Mouse (Mus musculus) myocyte (in vitro differentiated cells): ENCODE data around the gene Epb41l3. TPM values are rescaled to one million over a fixed set of nuclear protein-coding genes. Genes with fewer than 3 reads are reported as not detected.

Source experiments
- H3K27me3 ChIP-seq: one replicate; pipeline ENCODE4 v1.6.1; 2011; ENCODE audit not compliant: control insufficient read depth, insufficient read depth, insufficient read length
- H3K36me3 ChIP-seq: one replicate; pipeline ENCODE4 v1.6.1; 2011; ENCODE audit not compliant: control insufficient read depth, insufficient read depth
- H3K4me2 ChIP-seq: one replicate; pipeline ENCODE4 v1.6.1; 2011; ENCODE audit warnings: low read depth, control low read depth
- H3K4me3 ChIP-seq: one replicate; pipeline ENCODE4 v1.5.1; 2011; ENCODE audit warnings: mild to moderate bottlenecking, control low read depth, moderate library complexity
- H3K79me2 ChIP-seq: one replicate; pipeline ENCODE4 v1.6.1; 2011; ENCODE audit not compliant: control insufficient read depth, insufficient read depth
- H3ac ChIP-seq: one replicate; pipeline ENCODE4 v1.6.1; 2011; ENCODE audit not compliant: control insufficient read depth, insufficient read length
- CEBPB ChIP-seq: IDR thresholded peaks from 2 replicates; pipeline ENCODE4 v1.6.1; 2011; ENCODE audit warnings: mild to moderate bottlenecking, moderate library complexity; ENCODE audit not compliant: poor library complexity, insufficient read depth, severe bottlenecking
- E2F4 ChIP-seq: IDR thresholded peaks from one replicate; pipeline ENCODE4 v1.6.1; 2011; ENCODE audit warnings: mild to moderate bottlenecking, control low read depth, moderate library complexity; ENCODE audit not compliant: insufficient read depth
- MAX ChIP-seq: IDR thresholded peaks from one replicate; pipeline ENCODE4 v1.6.1; 2011; ENCODE audit warnings: low read depth, mild to moderate bottlenecking, control low read depth
- MYOD1 ChIP-seq, 3 experiments: IDR thresholded peaks; one replicate each; pipeline ENCODE4 v1.6.1; 2011; ENCODE audit warnings: control low read depth in 2 of 3, low read depth in 2 of 3, mild to moderate bottlenecking in 2 of 3, moderate library complexity in 1 of 3; ENCODE audit not compliant: insufficient read length in 2 of 3, control insufficient read depth in 1 of 3
- MYOG ChIP-seq, 3 experiments: IDR thresholded peaks; one replicate each; pipeline ENCODE4 v1.6.1; 2011; ENCODE audit warnings: control low read depth in 2 of 3, low read depth in 2 of 3, mild to moderate bottlenecking in 2 of 3; ENCODE audit not compliant: insufficient read length in 2 of 3, control insufficient read depth in 1 of 3, insufficient read depth in 1 of 3
- POLR2A ChIP-seq: IDR thresholded peaks from one replicate; pipeline ENCODE4 v1.6.1; 2011; ENCODE audit warnings: low read depth, mild to moderate bottlenecking, control low read depth, moderate library complexity; ENCODE audit not compliant: insufficient read length
- POLR2AphosphoS2 ChIP-seq: IDR thresholded peaks from one replicate; pipeline ENCODE4 v1.6.1; 2011; ENCODE audit warnings: low read depth, control low read depth; ENCODE audit not compliant: insufficient read length
- REST ChIP-seq: IDR thresholded peaks from one replicate; pipeline ENCODE4 v1.6.1; 2011; ENCODE audit warnings: mild to moderate bottlenecking, control low read depth, moderate library complexity; ENCODE audit not compliant: insufficient read depth, insufficient read length
- SRF ChIP-seq: IDR thresholded peaks from one replicate; pipeline ENCODE4 v1.6.1; 2011; ENCODE audit warnings: low read depth; ENCODE audit not compliant: control insufficient read depth, insufficient read length
- TCF12 ChIP-seq: IDR thresholded peaks from one replicate; pipeline ENCODE4 v1.6.1; 2011; ENCODE audit warnings: mild to moderate bottlenecking, control low read depth; ENCODE audit not compliant: poor library complexity, insufficient read depth, severe bottlenecking
- TCF3 ChIP-seq: IDR thresholded peaks from one replicate; pipeline ENCODE4 v1.6.1; 2011; ENCODE audit warnings: low read depth, control low read depth; ENCODE audit not compliant: insufficient read length
- USF1 ChIP-seq: IDR thresholded peaks from one replicate; pipeline ENCODE4 v1.6.1; 2011; ENCODE audit warnings: low read depth, mild to moderate bottlenecking, control low read depth, moderate library complexity
- polyA plus RNA-seq: library from polyadenylated mRNA; unstranded; fragments of >200 nt; fragmentation: generic; extraction: Trizol; gene quantifications from one replicate; pipeline ENCODE4 v1.2.1, GENCODE M21; 2012; ENCODE audit warnings: missing spikeins

Epb41l3 gene
- polyA plus RNA-seq, 1 experiment, result 19.5 TPM

DNA sequence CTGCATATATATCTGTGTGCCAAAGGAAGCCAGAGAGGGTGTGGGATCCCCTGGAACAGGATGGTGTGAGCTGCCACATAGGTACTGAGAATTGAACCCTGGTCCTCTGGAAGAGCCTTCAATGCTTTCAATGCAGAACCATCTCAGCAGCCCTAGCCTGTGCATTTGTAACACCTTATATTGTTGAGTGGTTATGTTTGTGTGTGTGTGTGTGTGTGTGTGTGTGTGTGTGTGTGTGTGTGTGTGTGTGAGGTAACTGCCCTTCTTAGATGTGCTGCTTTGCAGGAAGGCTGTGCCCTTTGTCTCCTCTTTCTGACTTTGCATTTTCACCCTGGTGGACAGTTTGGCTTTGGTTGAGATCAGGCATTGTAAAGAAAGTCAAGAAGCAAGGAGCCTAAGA, 87.2 kb downstream of the Epb41l3 start:
- no peak overlapping the region for H3ac ChIP-seq
- no peaks in the 10 kb centered on the region for H3K36me3 ChIP-seq
- TF ChIP-seq MAX (no peak), TCF3 (no peak), SRF (no peak), E2F4 (no peak), USF1 (no peak), POLR2A (no peak), MYOG (IDR thresholded peaks at IDR 0.05; ENCODE audit: control insufficient read depth in 1 of 3, insufficient read depth in 1 of 3, insufficient read length in 2 of 3, low read depth in 2 of 3) (no peak), MYOD1 (IDR thresholded peaks at IDR 0.05; ENCODE audit: control insufficient read depth in 1 of 3, insufficient read length in 2 of 3, low read depth in 2 of 3) (no peak), REST (no peak), POLR2AphosphoS2 (no peak), CEBPB (no peak), TCF12 (no peak)
- H3K4me3 ChIP-seq, result no peak overlapping the region
- no peak overlapping the region for H3K4me2 ChIP-seq
- H3K27me3 ChIP-seq, result no peaks in the 10 kb centered on the region
- H3K79me2 ChIP-seq, result peaks cover 70% of the 10 kb centered on the region

DNA sequence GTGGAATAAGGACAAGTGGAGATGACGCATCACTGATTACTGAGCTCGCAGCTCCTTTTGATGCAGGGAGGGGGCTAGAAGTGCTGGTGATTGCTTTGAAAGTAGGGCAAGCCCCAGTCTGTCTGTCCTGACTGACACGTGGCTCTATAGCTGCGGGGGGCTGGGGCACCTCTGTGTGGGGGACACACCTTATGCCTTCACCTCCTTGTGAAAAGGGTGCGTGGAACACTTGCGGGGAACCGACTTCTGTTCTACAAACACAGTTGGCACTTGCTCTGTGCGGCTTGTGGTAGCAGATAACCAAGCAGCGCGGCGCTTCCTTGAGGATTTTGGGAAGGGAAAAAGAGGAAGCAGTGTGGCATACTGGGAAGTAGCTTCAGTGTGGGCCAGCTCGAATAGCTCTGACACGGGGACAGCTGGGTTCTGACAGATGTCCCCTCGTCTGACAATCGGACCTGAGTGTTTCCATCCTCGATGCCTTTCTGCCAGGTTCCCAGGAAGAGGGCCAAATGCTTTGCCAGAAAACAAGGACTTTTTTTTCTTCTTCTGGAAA, 101.5 kb downstream of the Epb41l3 start:
- TF ChIP-seq MYOG (IDR thresholded peaks at IDR 0.05; ENCODE audit: control insufficient read depth in 1 of 3, insufficient read depth in 1 of 3, insufficient read length in 2 of 3, low read depth in 2 of 3) (peak in 1 of 3 experiments; percentile 45), TCF12 (no peak)

DNA sequence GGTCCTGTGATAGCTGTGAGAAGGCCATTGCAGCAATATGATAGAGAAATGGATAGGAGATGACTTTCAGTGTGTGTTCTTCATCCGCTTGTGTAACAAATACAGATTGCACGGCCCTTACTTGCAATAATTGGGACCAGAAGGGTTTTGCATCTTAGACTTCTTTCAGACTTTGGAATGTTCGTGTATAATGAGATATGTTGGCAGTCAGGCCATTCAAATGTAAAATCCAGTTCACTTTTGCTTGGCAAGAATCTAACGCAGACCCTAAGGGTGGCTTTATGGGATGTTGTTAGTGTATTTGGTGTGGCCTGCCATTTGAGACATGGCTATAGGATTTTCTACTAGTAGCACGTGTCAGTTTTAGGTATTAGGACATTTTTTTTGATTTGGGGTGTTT, 102.5 kb downstream of the Epb41l3 start:
- H3K27me3 ChIP-seq, result no peaks in the 10 kb centered on the region
- H3K79me2 ChIP-seq, result peaks cover 33% of the 10 kb centered on the region
- no peaks in the 10 kb centered on the region for H3K36me3 ChIP-seq
- TF ChIP-seq MYOG (IDR thresholded peaks at IDR 0.05; ENCODE audit: control insufficient read depth in 1 of 3, insufficient read depth in 1 of 3, insufficient read length in 2 of 3, low read depth in 2 of 3) (no peak), TCF12 (no peak)
- no peak overlapping the region for H3ac ChIP-seq
- no peak overlapping the region for H3K4me3 ChIP-seq
- H3K4me2 ChIP-seq, result no peak overlapping the region

More for the DNA sequence above, 101.5 kb downstream of the Epb41l3 start:
- Histone ChIP-seq H3ac (no peak overlapping the region), H3K4me3 (no peak overlapping the region), H3K27me3 (no peaks in the 10 kb centered on the region), H3K4me2 (no peak overlapping the region), H3K79me2 (peaks cover 40% of the 10 kb centered on the region), H3K36me3 (no peaks in the 10 kb centered on the region)

DNA sequence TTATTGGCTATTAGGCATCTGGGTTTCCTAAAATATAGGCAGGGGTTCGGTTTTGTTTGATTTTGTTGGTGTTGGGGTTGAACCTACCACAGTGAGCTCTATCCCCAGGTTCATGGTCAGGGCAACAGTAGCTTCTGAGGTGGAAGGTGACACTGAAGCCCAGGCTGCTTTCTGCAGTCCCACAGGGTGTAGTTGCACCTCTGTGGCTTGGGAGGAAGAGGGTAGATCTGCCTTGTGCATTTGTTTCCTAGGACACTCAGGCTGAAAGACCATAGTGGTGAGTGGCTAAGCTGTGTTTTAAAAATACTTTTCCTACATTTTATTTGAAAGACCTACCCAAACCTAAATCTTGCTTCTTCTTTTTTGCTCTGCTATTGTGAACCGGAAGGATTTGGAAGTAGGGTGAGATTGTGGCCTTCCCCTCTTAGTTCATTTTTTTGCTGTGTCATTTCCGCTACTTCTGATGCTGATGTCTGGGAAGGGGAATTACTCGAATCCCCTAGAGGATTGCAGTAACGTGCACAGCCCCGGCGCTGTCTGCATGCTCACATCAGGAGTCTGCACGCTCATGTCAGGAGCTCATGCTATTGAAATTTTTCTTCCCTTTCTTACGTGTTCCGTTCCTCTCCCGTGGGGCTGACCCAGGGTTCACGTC, 105.5 kb downstream of the Epb41l3 start:
- TF ChIP-seq POLR2AphosphoS2 (peak; percentile 25), REST (no peak), MYOD1 (IDR thresholded peaks at IDR 0.05; ENCODE audit: control insufficient read depth in 1 of 3, insufficient read length in 2 of 3, low read depth in 2 of 3) (no peak), POLR2A (peak; percentile 51), CEBPB (0 out of 2 replicates have a peak, but pooled peaks have one; percentile 8), TCF3 (no peak)
- Histone ChIP-seq H3K4me2 (peak overlapping the region; percentile 82), H3K27me3 (no peaks in the 10 kb centered on the region), H3ac (no peak overlapping the region), H3K79me2 (peaks cover 30% of the 10 kb centered on the region), H3K36me3 (no peaks in the 10 kb centered on the region), H3K4me3 (no peak overlapping the region)

DNA sequence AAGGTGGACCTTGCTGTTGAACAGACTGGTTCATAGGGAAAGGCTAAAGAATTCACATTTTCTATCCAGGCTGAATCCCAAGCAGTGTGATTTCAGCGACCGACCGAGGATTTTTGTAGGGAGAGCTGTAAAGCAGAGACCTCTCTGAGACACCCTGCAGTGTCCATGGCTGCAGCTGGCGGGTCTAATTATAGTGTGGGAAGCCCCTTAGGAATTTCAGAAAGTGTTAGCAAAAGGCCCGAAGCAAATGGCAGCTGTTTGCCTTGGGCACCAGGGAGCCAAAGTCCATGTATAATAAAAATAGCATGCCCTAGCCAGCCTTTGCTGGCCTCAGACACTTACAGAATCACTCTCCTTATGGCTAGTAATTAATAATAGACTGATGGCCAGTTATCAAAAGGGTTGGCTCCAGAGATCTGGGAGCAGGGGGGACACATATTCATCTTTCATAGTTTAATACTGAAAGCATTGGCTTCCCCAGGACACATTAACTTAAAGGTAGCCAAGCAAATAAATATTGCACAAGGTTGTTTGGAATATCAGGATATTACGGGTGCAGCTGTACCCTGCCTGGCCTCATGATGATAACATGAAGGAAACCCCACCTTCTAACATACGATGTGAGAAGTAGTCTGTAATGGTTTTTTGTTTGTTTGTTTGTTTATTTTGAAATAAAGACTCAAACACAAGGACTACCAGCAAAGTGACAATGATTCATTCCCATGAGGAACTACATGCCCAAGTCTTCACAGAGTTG, 106.3 kb downstream of the Epb41l3 start:
- Histone ChIP-seq H3K36me3 (no peaks in the 10 kb centered on the region), H3K4me3 (no peak overlapping the region), H3K79me2 (peaks cover 30% of the 10 kb centered on the region), H3K27me3 (no peaks in the 10 kb centered on the region), H3ac (no peak overlapping the region), H3K4me2 (peak overlapping the region; percentile 82)
- TF ChIP-seq CEBPB, result no peak
- TF ChIP-seq TCF3, result no peak
- TF ChIP-seq SRF, result no peak
- TF ChIP-seq MYOG (IDR thresholded peaks at IDR 0.05; ENCODE audit: control insufficient read depth in 1 of 3, insufficient read depth in 1 of 3, insufficient read length in 2 of 3, low read depth in 2 of 3), result peak in 2 of 3 experiments; percentile 79 to 89
- no peak for TF ChIP-seq E2F4
- TF ChIP-seq POLR2AphosphoS2, result no peak
- no peak for TF ChIP-seq REST
- TF ChIP-seq TCF12, result peak; percentile 83
- no peak for TF ChIP-seq USF1
- TF ChIP-seq MAX, result no peak
- no peak for TF ChIP-seq POLR2A
- TF ChIP-seq MYOD1 (IDR thresholded peaks at IDR 0.05; ENCODE audit: control insufficient read depth in 1 of 3, insufficient read length in 2 of 3, low read depth in 2 of 3), result peak; percentile 63 to 77 (median 70)
